Mouse (Mus musculus) limb, embryonic 13.5 days (tissue): ENCODE data around the gene Ndufc2. TPM values are rescaled to one million over a fixed set of nuclear protein-coding genes. Genes with fewer than 3 reads are reported as not detected.
A peak's percentile ranks its signal among the peaks of the same experiment; 100 is the strongest.
"Not testable (repeated sequence)": the region's sequence is repeated elsewhere in the genome, so short reads cannot be mapped to it uniquely, and the experiment has no call there.

Experiments
- ATAC-seq: fragments of 200-750 bp; cut with Nextera tagmentation; 2 replicates; pipeline ENCODE4 v1.8.0; 2017; ENCODE audit warnings: low read depth, moderate number of reproducible peaks, moderate TSS enrichment; ENCODE audit not compliant: low FRiP score
- H3K27ac ChIP-seq: fragments of 300-500 bp; sonication (generic); 2 replicates; pipeline ENCODE4 v1.5.1; 2015; ENCODE audit warnings: inconsistent platforms, mild to moderate bottlenecking, moderate library complexity
- H3K27me3 ChIP-seq: fragments of 300-500 bp; sonication (generic); 2 replicates; pipeline ENCODE4 v1.6.1; 2015; ENCODE audit warnings: mild to moderate bottlenecking, inconsistent platforms
- H3K36me3 ChIP-seq: fragments of 300-500 bp; sonication (generic); 2 replicates; pipeline ENCODE4 v1.6.1; 2015; ENCODE audit warnings: inconsistent platforms, mild to moderate bottlenecking, moderate library complexity
- H3K4me1 ChIP-seq: fragments of 300-500 bp; sonication (generic); 2 replicates; pipeline ENCODE4 v1.6.1; 2015; ENCODE audit warnings: inconsistent platforms
- H3K4me2 ChIP-seq: fragments of 300-500 bp; sonication (generic); replicated peaks from 2 replicates; pipeline ENCODE4 v1.6.1; 2015; ENCODE audit warnings: inconsistent platforms, mild to moderate bottlenecking, moderate library complexity
- H3K4me3 ChIP-seq: fragments of 300-500 bp; sonication (generic); 2 replicates; pipeline ENCODE4 v1.5.1; 2015; ENCODE audit warnings: moderate library complexity, mild to moderate bottlenecking, inconsistent platforms
- H3K9ac ChIP-seq: fragments of 300-500 bp; sonication (generic); 2 replicates; pipeline ENCODE4 v1.6.1; 2015; ENCODE audit warnings: mild to moderate bottlenecking, inconsistent platforms
- H3K9me3 ChIP-seq: fragments of 300-500 bp; sonication (generic); 2 replicates; pipeline ENCODE4 v1.6.1; 2016; ENCODE audit warnings: inconsistent platforms
- WGBS: fragments of 180-500 bp; shearing (Covaris S2); methylation state at CpG from one replicate; pipeline ENCODE4 v1.1.7; 2015; 5-methylcytosine and 5-hydroxymethylcytosine counted together
- polyA plus RNA-seq: library from polyadenylated mRNA; unstranded; fragments of >200 nt; fragmentation: Nextera tagmentation; extraction: Ambion mirVana; gene quantifications from 2 replicates; pipeline ENCODE4 v1.2.1, GENCODE M21; 2015

The Ndufc2 gene
- polyA plus RNA-seq, 1 experiment from 2014 or later = 345 TPM

DNA sequence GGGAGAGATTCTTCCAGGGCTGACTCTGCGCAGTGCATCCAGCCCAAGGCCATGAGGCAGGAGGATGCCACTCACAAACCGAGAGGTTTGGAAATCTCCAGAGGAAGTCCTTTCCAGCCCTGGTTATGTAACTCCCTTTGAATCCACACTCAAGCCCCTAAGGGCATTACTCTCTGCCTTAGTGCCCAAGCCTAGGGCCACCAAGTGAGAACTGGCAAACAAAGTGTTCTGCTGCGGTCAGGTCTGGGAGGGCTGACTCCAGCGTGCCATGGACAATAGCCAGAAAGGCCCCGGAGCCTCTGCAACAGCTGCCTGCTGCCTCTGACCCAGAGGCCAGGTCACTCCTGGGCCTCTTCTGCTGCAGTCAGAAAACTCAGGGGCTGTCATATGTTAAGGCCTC, 18.9 kb downstream of the Ndufc2 start:
- Histone ChIP-seq H3K9ac (0 out of 2 replicates have a peak overlapping the region, but pooled peaks have one; percentile 2), H3K4me3 (no peak overlapping the region), H3K27ac (no peak overlapping the region), H3K36me3 (no peaks in the 10 kb centered on the region), H3K9me3 (no peaks in the 10 kb centered on the region), H3K27me3 (no peaks in the 10 kb centered on the region), H3K4me2 (no peak overlapping the region), H3K4me1 (peaks cover 10% of the 10 kb centered on the region)
- WGBS = 83% methylated on average over 5 of the region's 5 CpGs
- ATAC-seq = no peak

DNA sequence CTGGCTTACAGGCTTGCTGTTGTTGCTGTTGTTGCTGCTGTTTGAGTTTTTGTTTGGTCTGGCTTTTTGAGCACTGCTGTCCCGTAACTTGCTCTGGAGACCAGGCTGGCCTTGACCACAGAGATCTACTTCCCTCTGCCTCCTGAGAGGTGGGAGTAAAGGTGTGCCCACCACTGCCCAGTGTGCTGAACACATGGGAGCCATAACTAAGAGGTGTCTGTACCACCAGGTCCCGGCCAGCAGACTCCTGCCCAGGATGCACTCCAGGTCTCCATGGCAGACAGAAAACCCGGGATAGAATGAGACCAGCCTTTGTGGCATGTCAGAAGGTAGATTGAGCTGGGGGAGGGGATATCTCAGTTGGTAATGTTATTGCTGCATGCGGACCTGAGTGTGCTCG, 19.4 kb downstream of the Ndufc2 start:
- H3K27me3 ChIP-seq = no peaks in the 10 kb centered on the region
- H3K36me3 ChIP-seq = no peaks in the 10 kb centered on the region
- 79% methylated on average over 5 of the region's 5 CpGs for WGBS
- no peak overlapping the region for H3K4me3 ChIP-seq
- H3K27ac ChIP-seq = no peak overlapping the region
- ATAC-seq = no peak
- H3K9ac ChIP-seq = no peak overlapping the region
- peaks cover 10% of the 10 kb centered on the region for H3K4me1 ChIP-seq
- H3K9me3 ChIP-seq = no peaks in the 10 kb centered on the region
- H3K4me2 ChIP-seq = no peak overlapping the region

DNA sequence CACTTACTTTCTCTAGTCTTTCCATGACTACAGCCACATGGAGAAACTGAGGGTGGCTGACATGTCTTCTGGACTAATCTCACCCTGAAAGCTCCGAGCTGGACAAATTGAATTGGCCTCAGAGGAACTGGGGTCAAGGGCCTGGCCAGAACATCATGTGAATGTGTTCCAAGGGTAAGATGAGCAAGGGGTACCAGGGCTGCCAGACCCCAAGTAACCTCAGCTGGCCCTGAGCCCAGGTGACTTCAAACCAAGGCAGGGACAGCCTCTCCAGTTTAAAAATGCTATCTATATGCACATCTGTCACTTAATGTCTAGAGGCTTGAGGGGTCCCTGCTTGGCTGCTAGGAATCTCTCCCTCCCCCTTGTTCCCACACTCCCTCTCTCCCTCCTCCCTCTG, 20.6 kb downstream of the Ndufc2 start:
- 52% methylated on average over 1 of the region's 1 CpGs for WGBS
- no peak overlapping the region for H3K9ac ChIP-seq
- no peak for ATAC-seq

DNA sequence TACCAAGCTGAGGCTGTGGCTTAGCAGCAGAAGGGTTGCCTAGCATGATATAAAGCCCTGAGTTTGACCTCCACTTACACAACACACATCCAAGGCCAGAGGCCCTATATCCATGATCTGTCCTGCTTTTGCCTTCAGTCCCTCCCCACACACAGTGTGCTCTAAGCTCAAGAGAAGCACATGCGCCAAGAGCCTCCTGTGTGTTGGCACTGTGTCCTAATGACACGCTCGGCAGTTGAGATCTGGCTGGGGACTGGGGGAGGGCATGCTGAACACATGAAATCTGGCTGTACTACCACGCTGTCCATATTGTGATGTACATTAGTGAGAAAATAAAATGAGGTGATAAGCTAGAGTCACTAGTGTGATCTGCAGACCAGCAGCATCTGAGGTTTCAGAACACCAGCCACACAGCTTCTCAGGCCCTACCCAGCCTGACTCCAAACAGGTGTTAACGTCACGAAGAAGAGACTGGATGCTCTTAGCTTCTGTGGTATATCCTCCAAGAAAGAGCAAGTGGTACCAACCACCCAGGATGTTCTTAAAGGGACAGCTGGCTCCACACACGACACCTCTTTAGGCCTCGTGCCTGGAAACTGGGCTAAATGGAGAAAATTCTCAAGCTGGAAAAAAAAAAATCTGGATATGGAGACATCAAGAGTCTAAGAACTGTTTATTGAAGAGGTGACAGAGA, 21.3 kb downstream of the Ndufc2 start:
- no peaks in the 10 kb centered on the region for H3K9me3 ChIP-seq
- ATAC-seq = no peak
- WGBS = 84% methylated on average over 8 of the region's 8 CpGs
- H3K9ac ChIP-seq = no peak overlapping the region
- no peaks in the 10 kb centered on the region for H3K27me3 ChIP-seq
- no peak overlapping the region for H3K27ac ChIP-seq
- H3K4me2 ChIP-seq = no peak overlapping the region
- no peaks in the 10 kb centered on the region for H3K36me3 ChIP-seq
- H3K4me1 ChIP-seq = peaks cover 3% of the 10 kb centered on the region; the same call in 1 of the 2 replicates
- H3K4me3 ChIP-seq = no peak overlapping the region

More for the DNA sequence above, 20.6 kb downstream of the Ndufc2 start:
- H3K36me3 ChIP-seq = no peaks in the 10 kb centered on the region
- H3K9me3 ChIP-seq = no peaks in the 10 kb centered on the region
- H3K27me3 ChIP-seq = no peaks in the 10 kb centered on the region
- H3K4me2 ChIP-seq = no peak overlapping the region
- H3K27ac ChIP-seq = no peak overlapping the region
- no peak overlapping the region for H3K4me3 ChIP-seq
- peaks cover 4% of the 10 kb centered on the region for H3K4me1 ChIP-seq

DNA sequence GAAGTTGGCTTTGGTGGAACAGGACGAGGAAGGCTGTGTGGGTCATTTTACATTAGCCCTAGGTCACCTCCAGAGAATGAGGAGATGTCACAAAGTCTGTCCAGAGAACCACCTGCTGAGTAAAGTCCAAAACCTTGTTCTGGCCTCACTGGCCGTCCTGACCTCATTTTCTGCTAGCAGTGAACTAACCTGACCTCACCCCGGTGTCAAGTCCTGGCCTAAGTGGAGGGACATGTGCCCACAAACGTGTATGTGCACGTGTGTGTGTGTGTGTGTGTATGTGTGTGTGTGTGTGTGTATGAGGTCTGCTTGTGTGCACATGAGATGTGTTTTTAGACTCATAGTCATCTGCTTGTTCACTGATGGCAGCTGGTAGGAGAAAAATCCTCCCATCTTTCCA, 24.0 kb downstream of the Ndufc2 start:
- H3K4me1 ChIP-seq = peaks cover 3% of the 10 kb centered on the region; the same call in 1 of the 2 replicates
- H3K4me2 ChIP-seq = no peak overlapping the region
- no peak overlapping the region for H3K9ac ChIP-seq
- no peaks in the 10 kb centered on the region for H3K9me3 ChIP-seq
- no peak overlapping the region for H3K4me3 ChIP-seq
- no peaks in the 10 kb centered on the region for H3K27me3 ChIP-seq
- H3K27ac ChIP-seq = no peak overlapping the region
- H3K36me3 ChIP-seq = no peaks in the 10 kb centered on the region
- ATAC-seq = no peak
- WGBS = 51% methylated on average over 5 of the region's 5 CpGs

DNA sequence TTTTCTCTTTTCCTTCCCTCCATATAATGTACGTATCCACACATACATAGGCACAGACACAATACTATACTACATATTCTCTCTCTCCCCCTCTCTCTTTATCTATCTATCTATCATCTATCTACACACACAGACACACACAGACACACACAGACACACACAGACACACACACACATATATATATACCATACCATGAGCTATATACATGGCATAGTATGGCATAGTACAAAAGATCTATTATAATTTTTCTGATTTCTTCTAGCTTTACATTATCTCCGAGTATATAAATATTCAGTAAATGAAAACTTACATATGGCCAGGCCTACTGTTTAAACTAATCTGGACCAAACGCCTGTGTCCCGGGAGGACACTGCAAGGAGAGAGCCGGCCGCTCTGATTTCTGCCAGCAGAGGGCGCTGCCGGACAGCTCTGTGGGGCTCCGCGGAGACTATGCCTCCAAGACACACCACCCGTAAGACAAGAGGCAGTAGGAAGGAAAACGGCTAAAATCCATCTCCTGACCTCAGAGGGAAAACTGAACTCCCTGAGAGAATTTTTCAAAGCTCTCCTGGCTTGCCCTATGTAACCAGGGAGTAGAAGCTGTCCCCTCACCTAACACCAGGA, 24.9 kb downstream of the Ndufc2 start:
- no peak overlapping the region for H3K4me2 ChIP-seq
- peaks cover 11% of the 10 kb centered on the region for H3K4me1 ChIP-seq
- H3K9me3 ChIP-seq = no peaks in the 10 kb centered on the region
- peak overlapping the region; percentile 31; the same call in 1 of the 2 replicates for H3K9ac ChIP-seq
- WGBS = 8% methylated on average over 12 of the region's 12 CpGs
- H3K27me3 ChIP-seq = no peaks in the 10 kb centered on the region
- H3K36me3 ChIP-seq = no peaks in the 10 kb centered on the region
- no peak overlapping the region for H3K27ac ChIP-seq
- peak; percentile 80 for ATAC-seq
- no peak overlapping the region for H3K4me3 ChIP-seq

DNA sequence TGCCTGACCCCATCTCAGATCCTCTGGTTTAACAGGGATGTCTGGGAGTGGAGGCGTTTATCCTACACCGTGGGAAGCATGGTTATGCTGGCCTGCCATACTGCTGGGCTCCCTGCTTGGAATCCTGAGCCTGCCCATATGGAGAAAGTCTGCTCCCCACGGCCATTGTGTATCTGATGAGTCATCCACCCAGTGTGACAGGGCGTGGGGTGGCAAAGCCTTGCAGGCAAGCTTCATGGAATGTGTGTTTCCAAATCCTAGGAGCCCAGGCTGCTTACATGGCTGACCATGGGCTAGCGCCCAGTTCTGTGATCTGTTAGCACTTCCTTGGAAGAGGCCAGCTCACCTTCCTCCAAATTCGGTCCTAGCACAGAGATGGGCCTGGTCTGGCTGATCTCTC, 26.8 kb downstream of the Ndufc2 start:
- Histone ChIP-seq H3K9me3 (no peaks in the 10 kb centered on the region), H3K4me3 (no peak overlapping the region), H3K4me2 (no peak overlapping the region), H3K27me3 (no peaks in the 10 kb centered on the region), H3K9ac (no peak overlapping the region), H3K36me3 (no peaks in the 10 kb centered on the region), H3K4me1 (peaks cover 20% of the 10 kb centered on the region), H3K27ac (no peak overlapping the region)
- ATAC-seq = no peak
- WGBS = 73% methylated on average over 6 of the region's 6 CpGs

DNA sequence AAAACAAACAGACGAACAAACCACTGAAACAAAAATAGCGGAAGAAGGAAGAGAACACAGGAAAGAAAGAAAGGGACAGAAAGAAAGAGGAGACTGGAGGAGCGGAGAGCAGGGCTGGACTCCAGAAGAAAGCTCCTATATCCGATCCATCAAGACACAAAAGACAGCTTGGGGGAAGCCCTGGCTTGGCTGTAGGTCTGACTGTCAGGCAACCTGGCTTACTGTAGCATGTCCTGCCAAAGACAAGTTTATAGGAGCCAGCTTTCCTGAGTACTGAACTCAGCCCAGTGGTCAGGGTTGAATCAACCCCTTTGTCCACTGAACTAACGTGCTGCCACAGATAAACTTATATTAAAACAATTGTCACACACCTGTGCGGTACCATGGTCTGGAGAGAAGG, 27.5 kb downstream of the Ndufc2 start:
- WGBS = 86% methylated on average over 6 of the region's 6 CpGs

DNA sequence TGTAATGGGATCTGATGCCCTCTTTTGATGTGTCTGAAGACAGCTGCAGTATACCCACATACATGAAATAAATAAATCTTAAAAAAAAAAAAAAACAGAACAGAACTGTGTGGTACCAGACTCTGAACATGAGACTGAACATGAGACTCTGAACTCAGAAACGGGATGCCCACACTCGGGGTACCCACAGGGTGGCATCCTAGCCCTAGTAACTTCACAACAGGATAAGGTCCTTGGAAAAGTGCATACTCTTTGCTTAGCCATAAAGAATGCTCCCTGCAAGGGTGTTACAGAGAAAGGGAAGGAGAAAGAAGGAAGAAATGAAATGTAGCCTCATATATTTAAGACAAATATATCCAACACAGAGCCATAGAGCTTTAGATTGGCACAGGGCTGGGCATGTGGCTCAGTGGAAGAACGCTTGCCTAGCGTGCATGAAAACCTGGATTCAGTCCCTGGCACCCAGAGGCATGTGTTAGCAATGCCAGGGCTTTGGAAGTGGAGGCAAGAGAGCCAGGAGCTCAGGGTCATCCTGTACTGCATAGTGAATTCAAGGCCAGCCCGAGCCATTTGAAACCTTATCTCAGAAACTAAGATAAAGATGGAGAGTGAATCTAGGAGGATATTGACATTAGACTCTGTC, 28.1 kb downstream of the Ndufc2 start:
- Histone ChIP-seq H3K27me3 (no peaks in the 10 kb centered on the region), H3K4me1 (peaks cover 20% of the 10 kb centered on the region), H3K36me3 (no peaks in the 10 kb centered on the region), H3K27ac (no peak overlapping the region), H3K9ac (no peak overlapping the region), H3K9me3 (no peaks in the 10 kb centered on the region), H3K4me3 (no peak overlapping the region), H3K4me2 (no peak overlapping the region)
- ATAC-seq = no peak
- 85% methylated on average over 5 of the region's 5 CpGs for WGBS

More for the DNA sequence above, 27.5 kb downstream of the Ndufc2 start:
- Histone ChIP-seq H3K4me1 (peaks cover 20% of the 10 kb centered on the region), H3K36me3 (no peaks in the 10 kb centered on the region), H3K4me3 (no peak overlapping the region), H3K9ac (no peak overlapping the region), H3K27me3 (no peaks in the 10 kb centered on the region), H3K9me3 (no peaks in the 10 kb centered on the region), H3K27ac (no peak overlapping the region), H3K4me2 (no peak overlapping the region)
- no peak for ATAC-seq

DNA sequence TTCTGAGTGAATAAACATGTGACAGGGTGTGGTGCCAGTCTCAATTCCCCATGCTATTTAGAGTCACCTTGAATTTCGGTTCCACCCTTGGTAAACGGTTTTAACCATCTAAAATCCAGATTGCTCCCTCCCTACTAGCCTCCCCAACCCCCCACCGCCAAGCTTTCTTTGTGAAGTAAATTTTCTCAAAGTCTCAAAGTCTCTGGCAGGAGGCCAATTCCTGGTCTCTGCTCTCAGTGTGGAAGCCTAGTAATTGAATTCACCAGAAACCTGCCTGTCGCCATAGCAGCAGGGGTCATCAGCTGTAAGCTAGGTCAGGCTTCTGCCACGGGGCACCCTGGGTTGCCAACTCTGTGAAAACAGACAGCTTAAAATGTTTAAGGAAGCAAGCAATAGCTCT, 29.9 kb downstream of the Ndufc2 start:
- no peaks in the 10 kb centered on the region for H3K9me3 ChIP-seq
- no peaks in the 10 kb centered on the region for H3K27me3 ChIP-seq
- H3K36me3 ChIP-seq = no peaks in the 10 kb centered on the region
- H3K4me3 ChIP-seq = no peak overlapping the region
- peaks cover 30% of the 10 kb centered on the region for H3K4me1 ChIP-seq
- 2% methylated on average over 5 of the region's 5 CpGs for WGBS
- peak overlapping the region; percentile 42 for H3K4me2 ChIP-seq
- peak; percentile 80 for ATAC-seq
- H3K9ac ChIP-seq = no peak overlapping the region
- peak overlapping the region; percentile 24; the same call in 1 of the 2 replicates for H3K27ac ChIP-seq

DNA sequence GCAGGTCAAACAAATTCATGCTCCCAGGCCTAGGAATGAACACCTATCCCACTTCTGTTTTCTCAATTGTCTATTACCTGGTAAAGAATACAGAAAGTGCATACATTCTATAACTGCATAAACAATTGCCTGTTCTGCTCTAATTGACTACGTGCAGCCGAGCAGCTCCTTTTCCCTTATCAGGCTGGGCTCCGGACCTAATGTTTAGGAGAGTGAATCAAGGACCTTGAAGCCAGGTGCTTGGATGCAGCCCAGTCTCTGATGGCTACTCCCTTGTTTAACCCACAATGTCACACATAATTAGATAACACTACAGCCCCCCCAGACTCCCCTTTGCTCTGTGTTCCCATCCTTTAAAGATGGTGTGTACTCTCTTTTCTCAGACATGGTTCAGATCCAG, 33.7 kb downstream of the Ndufc2 start:
- ATAC-seq, H3K9ac ChIP-seq, H3K9me3 ChIP-seq, H3K27me3 ChIP-seq, H3K4me3 ChIP-seq, H3K36me3 ChIP-seq, H3K27ac ChIP-seq, H3K4me2 ChIP-seq: not testable (repeated sequence)
- WGBS = 70% methylated on average over 3 of the region's 3 CpGs
- peaks cover 41% of the 10 kb centered on the region for H3K4me1 ChIP-seq

DNA sequence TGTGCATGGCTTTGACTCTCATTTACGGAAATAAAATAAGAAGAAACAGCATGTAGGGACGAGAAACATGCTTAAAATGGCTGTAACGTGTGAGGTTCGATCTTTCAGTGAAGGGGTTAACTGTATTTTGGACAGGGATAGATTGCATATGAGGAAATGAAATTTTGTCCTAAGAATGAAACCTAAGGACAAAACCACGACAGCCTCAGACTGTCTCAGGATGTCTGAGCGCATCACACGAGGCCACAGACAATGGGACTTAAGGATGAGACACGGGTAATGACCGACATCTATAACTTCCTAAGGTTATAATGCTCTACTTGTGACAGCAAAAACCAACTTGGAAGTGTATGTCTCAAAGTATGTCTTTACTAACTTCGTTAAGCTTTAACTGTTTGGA, 34.7 kb downstream of the Ndufc2 start:
- Histone ChIP-seq H3K4me3 (no peak overlapping the region), H3K9me3 (no peaks in the 10 kb centered on the region), H3K27me3 (no peaks in the 10 kb centered on the region), H3K27ac (no peak overlapping the region), H3K36me3 (no peaks in the 10 kb centered on the region), H3K4me1 (peaks cover 36% of the 10 kb centered on the region), H3K9ac (no peak overlapping the region), H3K4me2 (no peak overlapping the region)
- no peak for ATAC-seq
- WGBS = 80% methylated on average over 10 of the region's 10 CpGs
